In genomic region chr1:58711365-58712016, GRCm38 (mm10) we compare ENCODE assay signal across 8 mouse cellular contexts. TPM values are rescaled to one million over a fixed set of nuclear protein-coding genes. Genes with fewer than 3 reads are reported as not detected.
DNase-seq lines count a peak whose midpoint lies in the region; ATAC-seq lines count a peak whose summit lies in the region.

Gene Cflar (plus strand): TSS chr1:58711508.

- H3K4me1 ChIP-seq in hindbrain, embryonic 14.5 days (replicated peaks; ENCODE audit: control insufficient read depth, insufficient read depth, low read length), result peaks cover 8% of the 10 kb centered on the region; the same call in 1 of the 2 replicates
- peaks cover 27% of the 10 kb centered on the region for H3K4me1 ChIP-seq in megakaryocyte, embryonic 14.5 days

- no peaks in the 10 kb centered on the region for H3K27me3 ChIP-seq in hindbrain, embryonic 14.5 days (ENCODE audit: control insufficient read depth, insufficient read depth, low read length)
- no peaks in the 10 kb centered on the region for H3K27me3 ChIP-seq in megakaryocyte, embryonic 14.5 days (replicated peaks)

- WGBS in hindbrain, embryonic 14.5 days, result under 1% methylated on average over 43 of the region's 45 CpGs

- no peaks in the 10 kb centered on the region for H3K36me3 ChIP-seq in hindbrain, embryonic 14.5 days (replicated peaks; ENCODE audit: control insufficient read depth, insufficient read depth)
- peaks cover 26% of the 10 kb centered on the region for H3K36me3 ChIP-seq in megakaryocyte, embryonic 14.5 days (replicated peaks; ENCODE audit: low read length)

- DNase-seq in T-cell, adult 2 months (ENCODE audit: low spot score), result peak; percentile 78
- DNase-seq in cerebellum, postnatal 14 days, result peak; percentile 74 to 79
- DNase-seq in gastrocnemius, adult 18-20 months (ENCODE audit: low spot score), result peak; percentile 79
- DNase-seq in hindbrain, embryonic 14.5 days (ENCODE audit: low spot score), result peak; percentile 66
- peak; percentile 41 to 79 for DNase-seq in left cerebral cortex, postnatal 10 days (ENCODE audit: extremely low spot score in 1 of 2, low spot score in 2 of 2)
- peak; percentile 53 for DNase-seq in right cerebral cortex, postnatal 14 days
- DNase-seq in urinary bladder, postnatal 25 days (ENCODE audit: low spot score), result peak; percentile 65

- H3K4me2 ChIP-seq in hindbrain, embryonic 14.5 days (replicated peaks), result peak within 1 kb of the TSS; percentile 73

- no peaks in the 10 kb centered on the region for H3K9me3 ChIP-seq in hindbrain, embryonic 14.5 days (ENCODE audit: control insufficient read depth, low read length)
- H3K9me3 ChIP-seq in megakaryocyte, embryonic 14.5 days, result peaks cover 8% of the 10 kb centered on the region; the same call in 1 of the 2 replicates

- peak within 1 kb of the TSS; percentile 81 for H3K9ac ChIP-seq in hindbrain, embryonic 14.5 days

- intact Hi-C loops in left cerebral cortex, postnatal 10 days (cut with DNase I), result no loop called here

- H3K4me3 ChIP-seq in hindbrain, embryonic 14.5 days (replicated peaks; ENCODE audit: low read length), result peak within 1 kb of the TSS; percentile 67
- peak within 1 kb of the TSS; percentile 95 for H3K4me3 ChIP-seq in megakaryocyte, embryonic 14.5 days (replicated peaks)

- peak within 1 kb of the TSS; percentile 91 for H3K27ac ChIP-seq in hindbrain, embryonic 14.5 days

- ATAC-seq in hindbrain, embryonic 14.5 days (ENCODE audit: low FRiP score), result peak; percentile 84

RNA-seq across cellular contexts. Expression of gene Cflar, which starts in this region (rescaled TPM):
- total RNA-seq in gastrocnemius, adult 18-20 months (2021), result 10 to 100 TPM; 36.3 to 46.3 TPM
- 16.6 and 18.7 TPM in 2 replicates for polyA plus RNA-seq in hindbrain, embryonic 14.5 days (2014; fragmentation: Nextera tagmentation; extraction: Ambion mirVana)
- total RNA-seq in left cerebral cortex, postnatal 10 days (2021), result 10 to 100 TPM; 24.8 to 28.1 TPM
- 3.4 and 5.3 TPM in 2 replicates for polyA plus RNA-seq in megakaryocyte, embryonic 14.5 days (2012; ENCODE audit: insufficient read depth, low replicate concordance)

Comparison
In these comparisons a context has a peak if more than half of its experiments do, and no peak if none do; other contexts are left out.
1. Peak in every context shown above with its lines: DNase-seq, ATAC-seq, H3K4me3 ChIP-seq and H3K27ac ChIP-seq.